Mouse (Mus musculus) testis, adult 2 months (tissue): ENCODE measurements around the gene Sult6b1. TPM values are rescaled to one million over a fixed set of nuclear protein-coding genes. Genes with fewer than 3 reads are reported as not detected.
A peak's percentile ranks its signal among the peaks of the same experiment; 100 is the strongest.

Experiments used
- H3K27ac ChIP-seq: fragments of 200-500 bp; 2 replicates; pipeline ENCODE4 v1.5.1; 2012; ENCODE audit warnings: low read depth, low read length; ENCODE audit not compliant: control insufficient read depth, insufficient read depth
- H3K27me3 ChIP-seq: fragments of 200-500 bp; 2 replicates; pipeline ENCODE4 v1.6.1; 2012; ENCODE audit warnings: mild to moderate bottlenecking, low read length, moderate library complexity; ENCODE audit not compliant: control insufficient read depth, insufficient read depth
- H3K36me3 ChIP-seq: fragments of 200-500 bp; 2 replicates; pipeline ENCODE4 v1.6.1; 2012; ENCODE audit warnings: mild to moderate bottlenecking, low read length; ENCODE audit not compliant: control insufficient read depth, insufficient read depth
- H3K4me1 ChIP-seq: fragments of 200-500 bp; 2 replicates; pipeline ENCODE4 v1.6.1; 2012; ENCODE audit warnings: low read length; ENCODE audit not compliant: control insufficient read depth, insufficient read depth
- H3K4me3 ChIP-seq: fragments of 200-500 bp; 2 replicates; pipeline ENCODE4 v1.5.1; 2012; ENCODE audit warnings: low read depth, mild to moderate bottlenecking, low read length, moderate library complexity, mixed read lengths; ENCODE audit not compliant: control insufficient read depth
- CTCF ChIP-seq: fragments of 200-500 bp; IDR thresholded peaks from 2 replicates; pipeline ENCODE4 v1.5.1; 2012; ENCODE audit warnings: low read depth, mild to moderate bottlenecking, inconsistent platforms, low read length, moderate library complexity; ENCODE audit not compliant: control insufficient read depth, insufficient read depth, insufficient replicate concordance
- POLR2A ChIP-seq: fragments of 200-500 bp; IDR thresholded peaks from 2 replicates; pipeline ENCODE4 v1.6.1; 2012; ENCODE audit warnings: low read depth, mild to moderate bottlenecking, inconsistent platforms, low read length, moderate library complexity; ENCODE audit not compliant: control insufficient read depth
- polyA plus RNA-seq: library from polyadenylated mRNA; depleted of rRNA; stranded (reverse); fragments of >200 nt; gene quantifications from 2 replicates; pipeline ENCODE4 v1.2.3, GENCODE M21; 2012; rRNA removed

Gene Sult6b1
- polyA plus RNA-seq, 1 experiment, result 0.17 TPM

DNA sequence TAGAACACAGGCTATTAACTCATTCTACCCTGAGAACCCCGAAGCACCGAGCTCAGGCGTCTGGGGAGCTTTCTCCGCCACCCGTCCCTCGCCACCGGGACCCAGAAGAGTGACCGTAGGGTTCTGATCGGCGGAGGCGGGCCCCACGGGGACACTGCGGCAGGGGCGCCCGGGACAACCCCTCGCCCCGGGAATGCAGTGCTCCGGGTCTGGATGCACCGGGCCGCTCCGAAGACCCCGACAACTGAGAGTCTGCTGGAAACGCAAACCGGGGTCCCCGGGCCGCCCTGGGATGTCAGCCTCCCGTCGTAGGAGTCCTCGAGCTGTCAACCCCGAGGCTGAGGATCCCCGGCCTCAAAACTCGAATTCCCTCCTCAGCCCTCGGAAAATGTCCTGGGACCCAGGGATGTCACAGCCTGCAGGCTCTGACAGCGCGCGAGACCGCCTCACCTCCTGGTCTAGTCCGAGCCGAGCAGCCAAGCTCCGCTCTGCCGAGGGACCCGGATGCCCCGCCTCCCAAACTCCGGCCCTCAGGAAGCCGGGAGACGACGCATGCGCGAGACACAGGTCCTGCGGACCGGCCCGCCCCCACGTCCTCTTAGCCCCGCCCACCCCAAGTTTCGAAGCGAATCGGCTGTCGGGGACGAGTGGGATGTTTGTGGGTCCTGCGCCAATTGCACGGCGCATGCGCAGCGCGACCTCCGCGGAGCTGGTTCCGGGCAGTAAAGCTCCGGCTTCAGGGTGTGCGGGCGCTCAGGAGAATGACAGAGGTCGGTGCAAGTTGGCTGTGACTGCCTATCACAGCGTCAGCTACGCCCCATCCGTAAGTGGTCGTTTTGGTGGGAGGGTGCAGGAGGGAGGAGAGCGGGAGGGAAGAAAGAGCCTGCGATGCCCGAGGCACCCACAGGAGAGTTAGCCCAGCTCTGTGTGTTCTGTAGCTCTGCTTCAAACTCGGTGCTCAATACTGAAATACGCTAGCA, 71.6 kb downstream of the Sult6b1 start, which contains the start of the genes Heatr5b and Gpatch11:
Gene Heatr5b, minus strand, starts transcription at position 509 of the 980 bp plus-strand sequence.
Gene Gpatch11, plus strand, starts transcription at position 712 of the 980 bp plus-strand sequence.
- peak within 1 kb of the TSS; percentile 97 for H3K4me3 ChIP-seq

More for the DNA sequence above, 71.6 kb downstream of the Sult6b1 start, which contains the start of the genes Heatr5b and Gpatch11:
- H3K27ac ChIP-seq, result peak within 1 kb of the TSS; percentile 79
- H3K36me3 ChIP-seq, result peaks cover under 1% of the 10 kb centered on the region; the same call in 1 of the 2 replicates
- H3K4me1 ChIP-seq, result peaks cover 2% of the 10 kb centered on the region; the same call in 1 of the 2 replicates
- TF ChIP-seq CTCF, result no peak
- peak; percentile 82 for TF ChIP-seq POLR2A
- H3K27me3 ChIP-seq, result no peaks in the 10 kb centered on the region

Other genes starting within 250 kb of the Sult6b1 start
- gene Strn, start 169.8 kb downstream of the Sult6b1 start, polyA plus RNA-seq, result 7.1 and 7.9 TPM in 2 replicates
- 14.8 and 16.1 TPM in 2 replicates for gene Heatr5b, start 71.6 kb downstream of the Sult6b1 start, polyA plus RNA-seq
- 12.6 and 17.3 TPM in 2 replicates for gene Gpatch11, start 71.4 kb downstream of the Sult6b1 start, polyA plus RNA-seq
- gene Eif2ak2, start 24.4 kb downstream of the Sult6b1 start, polyA plus RNA-seq, result 3.8 and 4.1 TPM in 2 replicates
- 9.3 and 11.7 TPM in 2 replicates for gene Cebpzos, start 9.5 kb upstream of the Sult6b1 start, polyA plus RNA-seq
- 4.5 and 6.2 TPM in 2 replicates for gene Cebpz, start 30.1 kb upstream of the Sult6b1 start, polyA plus RNA-seq
- 16.1 and 16.2 TPM in 2 replicates for gene Ndufaf7, start 30.1 kb upstream of the Sult6b1 start, polyA plus RNA-seq
- 3.2 and 4.2 TPM in 2 replicates for gene Prkd3, start 113.8 kb upstream of the Sult6b1 start, polyA plus RNA-seq
- gene Qpct, start 144.9 kb upstream of the Sult6b1 start, polyA plus RNA-seq, result 19.9 and 30.7 TPM in 2 replicates